Mouse (Mus musculus): ENCODE results near the gene Lrrc30.

Gene Lrrc30

GRCm38 (mm10) chr17:67632676-67633339 lies at the start of gene Lrrc30:
Gene Lrrc30, minus strand, starts transcription at chr17:67632723.
- in situ Hi-C loops (cut with MboI; ENCODE audit: unreplicated experiment in 2 of 2): no loop called here

- in situ Hi-C loops (cut with MboI; ENCODE audit: unreplicated experiment in 2 of 2): no loop called here
Observed at GRCm38 (mm10) chr17:67681084-67681483, 48.6 kb upstream of the Lrrc30 start.

GRCm38 (mm10) chr17:67678576-67678975 lies 46.1 kb upstream of the Lrrc30 start:
- in situ Hi-C loops (cut with MboI; ENCODE audit: unreplicated experiment in 2 of 2): no loop called here

- in situ Hi-C loops (cut with MboI; ENCODE audit: unreplicated experiment in 2 of 2): no loop called here
Observed at GRCm38 (mm10) chr17:67667981-67668380, 35.5 kb upstream of the Lrrc30 start.

GRCm38 (mm10) chr17:67666981-67667380 lies 34.5 kb upstream of the Lrrc30 start:
- in situ Hi-C loops (cut with MboI; ENCODE audit: unreplicated experiment in 2 of 2): no loop called here

GRCm38 (mm10) chr17:67664299-67664698 lies 31.8 kb upstream of the Lrrc30 start:
- in situ Hi-C loops (cut with MboI; ENCODE audit: unreplicated experiment in 2 of 2): no loop called here

GRCm38 (mm10) chr17:67651506-67651905 lies 19.0 kb upstream of the Lrrc30 start:
- in situ Hi-C loops (cut with MboI; ENCODE audit: unreplicated experiment in 2 of 2): no loop called here

GRCm38 (mm10) chr17:67641627-67642026 lies 9.1 kb upstream of the Lrrc30 start:
- in situ Hi-C loops (cut with MboI; ENCODE audit: unreplicated experiment in 2 of 2): no loop called here

GRCm38 (mm10) chr17:67638119-67638810 lies 5.7 kb upstream of the Lrrc30 start:
- in situ Hi-C loops (cut with MboI; ENCODE audit: unreplicated experiment in 2 of 2): no loop called here

GRCm38 (mm10) chr17:67636951-67637350 lies 4.4 kb upstream of the Lrrc30 start:
- in situ Hi-C loops (cut with MboI; ENCODE audit: unreplicated experiment in 2 of 2): no loop called here

- in situ Hi-C loops (cut with MboI; ENCODE audit: unreplicated experiment in 2 of 2): no loop called here
Observed at GRCm38 (mm10) chr17:67636304-67636703, 3.8 kb upstream of the Lrrc30 start.

GRCm38 (mm10) chr17:67629746-67630145 lies 2.8 kb downstream of the Lrrc30 start:
- in situ Hi-C loops (cut with MboI; ENCODE audit: unreplicated experiment in 2 of 2): no loop called here

GRCm38 (mm10) chr17:67629211-67629657 lies 3.3 kb downstream of the Lrrc30 start:
- in situ Hi-C loops (cut with MboI; ENCODE audit: unreplicated experiment in 2 of 2): no loop called here

GRCm38 (mm10) chr17:67628475-67628874 lies 4.0 kb downstream of the Lrrc30 start:
- in situ Hi-C loops (cut with MboI; ENCODE audit: unreplicated experiment in 2 of 2): no loop called here

- in situ Hi-C loops (cut with MboI; ENCODE audit: unreplicated experiment in 2 of 2): no loop called here
Observed at GRCm38 (mm10) chr17:67625431-67625830, 7.1 kb downstream of the Lrrc30 start.

- in situ Hi-C loops (cut with MboI; ENCODE audit: unreplicated experiment in 2 of 2): no loop called here
Observed at GRCm38 (mm10) chr17:67619001-67619400, 13.5 kb downstream of the Lrrc30 start.

GRCm38 (mm10) chr17:67614381-67614780 lies 18.1 kb downstream of the Lrrc30 start:
- in situ Hi-C loops (cut with MboI; ENCODE audit: unreplicated experiment in 2 of 2): no loop called here

GRCm38 (mm10) chr17:67612576-67612975 lies 19.9 kb downstream of the Lrrc30 start:
- in situ Hi-C loops (cut with MboI; ENCODE audit: unreplicated experiment in 2 of 2): no loop called here

GRCm38 (mm10) chr17:67612151-67612550 lies 20.4 kb downstream of the Lrrc30 start:
- in situ Hi-C loops (cut with MboI; ENCODE audit: unreplicated experiment in 2 of 2): no loop called here

GRCm38 (mm10) chr17:67604446-67604845 lies 28.1 kb downstream of the Lrrc30 start:
- in situ Hi-C loops (cut with MboI; ENCODE audit: unreplicated experiment in 2 of 2): no loop called here

- in situ Hi-C loops (cut with MboI; ENCODE audit: unreplicated experiment in 2 of 2): no loop called here
Observed at GRCm38 (mm10) chr17:67602556-67602955, 30.0 kb downstream of the Lrrc30 start.

GRCm38 (mm10) chr17:67584937-67585579 lies 47.5 kb downstream of the Lrrc30 start:
- in situ Hi-C loops (cut with MboI; ENCODE audit: unreplicated experiment in 2 of 2): no loop called here
